Mouse (Mus musculus) CD4-positive naive resting alpha-beta T cell, adult 76 days (primary cell): ENCODE results near the gene Prl7a1. TPM values are rescaled to one million over a fixed set of nuclear protein-coding genes. Genes with fewer than 3 reads are reported as not detected.

Experiments used
- total RNA-seq: library from RNA; stranded (reverse); gene quantifications from one replicate; pipeline ENCODE4 v1.2.4, GENCODE M21; 2023

Gene Prl7a1
- not detected for total RNA-seq

DNA sequence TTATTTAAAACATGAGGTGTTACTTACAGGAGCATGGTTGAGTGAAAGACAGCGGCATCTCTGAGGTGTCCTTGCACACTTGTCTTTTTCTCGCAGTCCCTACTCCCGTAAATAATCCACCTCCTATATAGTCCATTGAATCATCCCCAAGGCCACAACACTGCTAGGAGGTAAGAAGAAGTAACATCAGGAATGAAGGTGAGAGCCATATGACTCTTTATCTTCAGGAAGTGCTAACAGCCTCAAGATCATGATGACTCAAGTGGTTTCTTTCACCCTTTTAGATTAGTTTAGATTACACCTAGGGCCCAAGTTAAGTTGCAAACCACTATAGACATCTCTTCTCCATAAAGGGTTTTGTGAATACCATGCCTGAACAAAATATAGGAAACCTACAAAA lies at the start of gene Prl7a1:
Prl7a1 (minus strand) TSS at position 101 of the 400 bp plus-strand sequence.

DNA sequence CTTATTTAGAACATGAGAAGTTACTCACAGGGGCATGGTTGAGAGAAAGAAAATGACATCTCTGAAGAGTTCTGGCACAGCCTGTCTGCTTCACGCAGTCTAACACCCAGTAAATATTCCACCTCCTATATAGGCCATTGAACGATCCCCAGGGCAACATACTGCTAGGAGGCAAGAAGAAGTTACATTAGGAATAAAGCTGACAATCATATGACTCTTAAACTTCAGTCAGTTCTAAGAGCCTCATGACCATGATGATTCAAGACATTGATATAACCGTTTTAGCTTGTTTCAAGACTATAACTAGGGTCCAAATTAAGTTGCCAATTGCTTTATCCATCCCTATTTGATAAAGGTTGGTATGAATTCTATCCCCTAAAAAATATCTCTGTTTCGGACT lies 25.6 kb upstream of the Prl7a1 start, which contains the start of gene Prl7a2:
Prl7a2 (minus strand) TSS at position 101 of the 400 bp plus-strand sequence.

DNA sequence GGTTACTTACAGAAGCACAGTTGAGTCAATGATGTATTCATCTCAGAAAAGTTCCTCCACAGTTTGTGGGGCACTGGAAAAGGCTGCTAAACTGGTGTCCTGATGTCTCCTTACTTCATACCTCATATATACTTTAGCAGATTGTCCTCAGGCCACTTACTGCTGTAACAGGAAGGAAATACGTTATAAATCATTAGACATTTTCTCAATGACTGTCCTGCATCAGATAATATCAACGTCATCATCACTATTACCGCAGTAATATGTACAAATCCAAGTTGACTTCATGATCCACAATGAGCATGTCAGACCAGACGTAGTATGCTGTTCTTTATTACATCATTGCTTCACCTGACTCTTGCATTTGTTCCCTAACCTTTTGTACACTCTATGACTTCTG lies 31.8 kb downstream of the Prl7a1 start, which contains the start of gene Prl7b1:
Prl7b1 (minus strand) TSS at position 101 of the 400 bp plus-strand sequence.

Other genes starting within 250 kb of the Prl7a1 start
- gene Prl8a6, start 203.8 kb downstream of the Prl7a1 start, total RNA-seq: not detected
- not detected for gene Prl8a8, start 129.3 kb downstream of the Prl7a1 start, total RNA-seq
- gene Prl8a9, start 77.9 kb downstream of the Prl7a1 start, total RNA-seq: not detected
- gene Prl8a1, start 60.3 kb downstream of the Prl7a1 start, total RNA-seq: not detected
- gene Prl7b1, start 31.9 kb downstream of the Prl7a1 start, total RNA-seq: not detected
- not detected for gene Prl7a2, start 25.5 kb upstream of the Prl7a1 start, total RNA-seq
- not detected for gene Prl7d1, start 74.2 kb upstream of the Prl7a1 start, total RNA-seq
- not detected for gene Prl7c1, start 138.3 kb upstream of the Prl7a1 start, total RNA-seq
- not detected for gene Prl2a1, start 159.2 kb upstream of the Prl7a1 start, total RNA-seq
- not detected for gene Prl2c1, start 206.8 kb upstream of the Prl7a1 start, total RNA-seq